Mouse (Mus musculus): ENCODE results near the gene Tmem206.

DNA sequence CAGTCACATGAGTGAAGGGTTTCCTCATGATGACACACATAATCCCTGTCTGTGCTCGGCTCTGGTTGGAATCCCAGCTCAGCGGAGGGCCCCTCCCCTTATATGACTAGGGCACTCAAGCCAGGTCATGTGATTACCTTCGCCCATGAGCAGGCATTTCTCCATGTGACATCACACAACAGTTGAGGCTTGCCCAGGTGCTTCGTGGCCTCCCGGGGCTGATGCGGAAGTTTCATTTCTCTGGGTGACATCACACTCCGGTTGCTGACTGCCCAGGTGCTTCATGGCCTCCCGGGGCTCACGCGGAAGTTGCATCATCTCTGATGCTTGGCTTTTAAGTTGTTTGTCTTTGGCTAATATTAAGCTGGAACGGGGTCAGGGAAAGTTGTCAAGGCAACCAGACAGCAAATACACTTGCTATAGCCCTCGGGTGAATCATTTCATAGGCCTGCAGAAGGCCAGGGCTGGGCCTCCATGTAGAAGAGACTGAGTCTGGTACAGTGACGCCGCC, 48.1 kb upstream of the Tmem206 start:
- TF ChIP-seq POLR2A (IDR thresholded peaks at IDR 0.05; ENCODE audit: low read depth, low read length) (no peak), CTCF (IDR thresholded peaks at IDR 0.05; ENCODE audit: extremely low read depth, insufficient read depth, insufficient read length, insufficient replicate concordance) (no peak)

Measured in spleen, adult 2 months (tissue).